In the genomic region with DNA sequence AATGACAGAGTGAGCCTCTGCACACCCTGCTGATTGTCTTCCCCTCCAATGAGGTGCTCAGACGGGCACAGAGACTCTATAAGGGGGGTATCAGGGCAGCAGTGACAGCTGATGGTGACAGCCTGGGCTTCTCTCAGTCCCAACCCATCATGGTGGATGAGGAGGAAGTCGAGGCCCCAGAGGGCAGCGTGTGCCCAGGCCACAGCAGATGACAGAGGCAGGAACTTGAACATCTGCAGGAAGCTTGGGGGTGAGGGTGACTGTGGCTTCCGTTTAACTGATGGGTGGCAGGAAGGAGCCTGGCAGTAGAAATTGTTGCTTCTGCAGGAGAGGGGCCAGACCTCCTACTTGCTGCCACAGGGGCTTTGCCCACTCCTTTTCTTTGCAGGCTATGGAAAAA, we compare ENCODE assay signal across 12 mouse cellular contexts. TPM values are rescaled to one million over a fixed set of nuclear protein-coding genes. Genes with fewer than 3 reads are reported as not detected.
DNase-seq lines count a peak whose midpoint lies in the region; ATAC-seq lines count a peak whose summit lies in the region.
"Had no signal": no experiment of that assay in that cellular context is flagged by ENCODE, and none has a peak within 500 bp of the region (broad histone marks: within the 10 kb centered on the region; RNA-seq: fewer than 3 reads in every experiment).

No protein-coding gene starts in this region.

- no peak overlapping the region for H3K9ac ChIP-seq in hindbrain, embryonic 16.5 days (ENCODE audit: low read depth, low read length)
- H3K9ac ChIP-seq: lung, embryonic 15.5 days had no signal

- H3K27ac ChIP-seq in hindbrain, embryonic 10.5 days: 0 out of 2 replicates have a peak overlapping the region, but pooled peaks have one; percentile 1
- no peak overlapping the region for H3K27ac ChIP-seq in hindbrain, embryonic 16.5 days (ENCODE audit: low read depth, low read length)
- peak overlapping the region; percentile 40; the same call in 1 of the 2 replicates for H3K27ac ChIP-seq in brown adipose tissue, adult 24 weeks (replicated peaks; ENCODE audit: low read depth, low read length)

- H3K36me3 ChIP-seq in hindbrain, embryonic 10.5 days: no peaks in the 10 kb centered on the region
- no peaks in the 10 kb centered on the region for H3K36me3 ChIP-seq in hindbrain, embryonic 16.5 days (ENCODE audit: control insufficient read depth, insufficient read depth, low read length)
- H3K36me3 ChIP-seq: lung, embryonic 15.5 days had no signal

- intact Hi-C loops in left cerebral cortex, postnatal 14 days (cut with DNase I): no loop called here

- peaks cover 3% of the 10 kb centered on the region; the same call in 1 of the 2 replicates for H3K9me3 ChIP-seq in hindbrain, embryonic 10.5 days
- peaks cover 5% of the 10 kb centered on the region for H3K9me3 ChIP-seq in hindbrain, embryonic 16.5 days (ENCODE audit: control insufficient read depth, low read length)
- H3K9me3 ChIP-seq: lung, embryonic 15.5 days had no signal

- no peak overlapping the region for H3K4me3 ChIP-seq in hindbrain, embryonic 10.5 days
- H3K4me3 ChIP-seq in hindbrain, embryonic 16.5 days (ENCODE audit: low read length): no peak overlapping the region
- no peak overlapping the region; the same call in 1 of the 2 replicates for H3K4me3 ChIP-seq in brown adipose tissue, adult 24 weeks (ENCODE audit: insufficient read depth, low read depth, low read length)
- H3K4me3 ChIP-seq: lung, embryonic 15.5 days had no signal

- peaks cover 14% of the 10 kb centered on the region for H3K4me1 ChIP-seq in hindbrain, embryonic 10.5 days (replicated peaks)
- no peaks in the 10 kb centered on the region for H3K4me1 ChIP-seq in hindbrain, embryonic 16.5 days (ENCODE audit: control insufficient read depth, insufficient read depth, low read depth, low read length)
- H3K4me1 ChIP-seq in brown adipose tissue, adult 24 weeks (ENCODE audit: control insufficient read depth, insufficient read depth, insufficient read length, low read length): no peaks in the 10 kb centered on the region

- no peaks in the 10 kb centered on the region for H3K27me3 ChIP-seq in hindbrain, embryonic 10.5 days (ENCODE audit: insufficient read depth, poor library complexity, severe bottlenecking)
- no peaks in the 10 kb centered on the region for H3K27me3 ChIP-seq in hindbrain, embryonic 16.5 days (replicated peaks; ENCODE audit: control insufficient read depth, insufficient read depth, low read length)
- H3K27me3 ChIP-seq: lung, embryonic 15.5 days had no signal

- 74% methylated on average over 4 of the region's 4 CpGs for WGBS in hindbrain, embryonic 10.5 days
- WGBS in hindbrain, embryonic 16.5 days: 63% methylated on average over 4 of the region's 4 CpGs

- no peak overlapping the region for H3K4me2 ChIP-seq in hindbrain, embryonic 16.5 days (ENCODE audit: low read length)
- H3K4me2 ChIP-seq: lung, embryonic 15.5 days had no signal

- no peak for ATAC-seq in hindbrain, embryonic 16.5 days
- ATAC-seq: forebrain, embryonic 16.5 days; intestine, postnatal 0 days had no signal

- DNase-seq in hindbrain, embryonic 10.5 days (ENCODE audit: low spot score): no peak
- DNase-seq in lung, postnatal 4 days: peak; percentile 42 to 66
- DNase-seq in thymus, postnatal 0 days (ENCODE audit: low spot score): peak; percentile 91
- DNase-seq in urinary bladder, adult 18-20 months (ENCODE audit: low spot score in 2 of 2): no peak
- no peak for DNase-seq in cerebellum, adult 9-10 months
- DNase-seq in left cerebral cortex, postnatal 14 days (ENCODE audit: low spot score in 2 of 2): no peak

RNA-seq across cellular contexts. Expression of a gene that starts 27.1 kb away (rescaled TPM):
- polyA plus RNA-seq in hindbrain, embryonic 10.5 days (2016; fragmentation: Nextera tagmentation; extraction: Ambion mirVana): 0.41 and 0.49 TPM in 2 replicates
- polyA plus RNA-seq in hindbrain, embryonic 16.5 days (2015; fragmentation: Nextera tagmentation; extraction: Ambion mirVana): 0.50 TPM in 2 replicates
- 0.58 TPM in 1 of 2 replicates, not detected in the other for polyA plus RNA-seq in brown adipose tissue, adult 24 weeks (2012; ENCODE audit: insufficient read depth, insufficient read length, missing spikeins)
- 28.2 and 36.8 TPM in 2 replicates for polyA plus RNA-seq in thymus, postnatal 0 days (2015; fragmentation: Nextera tagmentation; extraction: Ambion mirVana)
- total RNA-seq in left cerebral cortex, postnatal 14 days (2021): 1 to 10 TPM in 1 of 2 experiments, under 1 TPM in 1; 0.72 to 1.0 TPM
- total RNA-seq: MEL had no signal

Comparison
In these comparisons a context has a peak if more than half of its experiments do, and no peak if none do; other contexts are left out.
1. DNase-seq: peak in lung, postnatal 4 days (2 of 2) and thymus, postnatal 0 days (single experiment); none in hindbrain, embryonic 10.5 days (single experiment), urinary bladder, adult 18-20 months (0 of 2), cerebellum, adult 9-10 months (single experiment) and left cerebral cortex, postnatal 14 days (0 of 2).
2. RNA of a gene that starts 27.1 kb away (polyA plus RNA-seq): 28.2 to 36.8 TPM in thymus, postnatal 0 days; 0.50 TPM in hindbrain, embryonic 16.5 days, 0.41 to 0.49 TPM in hindbrain, embryonic 10.5 days and 0.58 TPM in brown adipose tissue, adult 24 weeks; every median in the first group is over 10 times any median in the second.